Mouse (Mus musculus) hindbrain, embryonic 11.5 days (tissue): ENCODE data around the gene Fbxo2. TPM values are rescaled to one million over a fixed set of nuclear protein-coding genes. Genes with fewer than 3 reads are reported as not detected.

Experiments used
- ATAC-seq: fragments of 200-750 bp; cut with Nextera tagmentation; 2 replicates; pipeline ENCODE4 v1.8.0; 2017; ENCODE audit warnings: mild to moderate bottlenecking, moderate TSS enrichment, moderate library complexity; ENCODE audit not compliant: low FRiP score
- DNase-seq: peaks from one replicate; pipeline ENCODE4 v3.0.0-alpha.2; 2015; ENCODE audit warnings: low spot score
- H3K27ac ChIP-seq: fragments of 300-500 bp; sonication (generic); 2 replicates; pipeline ENCODE4 v1.5.1; 2014; ENCODE audit warnings: mild to moderate bottlenecking, low read depth, low read length
- H3K27me3 ChIP-seq: fragments of 300-500 bp; sonication (generic); 2 replicates; pipeline ENCODE4 v1.6.1; 2014; ENCODE audit warnings: mild to moderate bottlenecking, low read length, moderate library complexity, mixed read lengths; ENCODE audit not compliant: control insufficient read depth, insufficient read depth
- H3K36me3 ChIP-seq: fragments of 300-500 bp; sonication (generic); 2 replicates; pipeline ENCODE4 v1.6.1; 2014; ENCODE audit warnings: mild to moderate bottlenecking, low read length, moderate library complexity, mixed read lengths; ENCODE audit not compliant: control insufficient read depth, insufficient read depth
- H3K4me1 ChIP-seq: fragments of 300-500 bp; sonication (generic); replicated peaks from 2 replicates; pipeline ENCODE4 v1.6.1; 2014; ENCODE audit warnings: low read length, mixed read lengths; ENCODE audit not compliant: control insufficient read depth, insufficient read depth
- H3K4me2 ChIP-seq: fragments of 300-500 bp; sonication (generic); replicated peaks from 2 replicates; pipeline ENCODE4 v1.6.1; 2014; ENCODE audit warnings: mild to moderate bottlenecking, low read depth, low read length
- H3K4me3 ChIP-seq: fragments of 300-500 bp; sonication (generic); 2 replicates; pipeline ENCODE4 v1.5.1; 2014; ENCODE audit warnings: low read depth, low read length
- H3K9ac ChIP-seq: fragments of 300-500 bp; sonication (generic); 2 replicates; pipeline ENCODE4 v1.6.1; 2014; ENCODE audit warnings: low read depth, low read length
- H3K9me3 ChIP-seq: fragments of 300-500 bp; sonication (generic); 2 replicates; pipeline ENCODE4 v1.6.1; 2016; ENCODE audit warnings: low read length; ENCODE audit not compliant: control insufficient read depth
- WGBS: fragments of 180-500 bp; shearing (Covaris S2); extraction: QIAGEN DNeasy Blood & Tissue Kit; methylation state at CpG from one replicate; pipeline ENCODE4 v1.1.7; 2014; 5-methylcytosine and 5-hydroxymethylcytosine counted together
- polyA plus RNA-seq: library from polyadenylated mRNA; unstranded; fragments of >200 nt; fragmentation: Nextera tagmentation; extraction: Ambion mirVana; gene quantifications from 2 replicates; pipeline ENCODE4 v1.2.1, GENCODE M21; 2014

Gene Fbxo2
- polyA plus RNA-seq, 1 experiment from 2014 or later, result 3.0 TPM

GRCm38 (mm10) chr4:148150953-148151266 is 9.5 kb upstream of the Fbxo2 start:
- no peak overlapping the region for H3K27ac ChIP-seq
- no peaks in the 10 kb centered on the region for H3K27me3 ChIP-seq
- no peaks in the 10 kb centered on the region for H3K36me3 ChIP-seq
- H3K4me2 ChIP-seq, result peak overlapping the region; percentile 97
- WGBS, result 60% methylated on average over 3 of the region's 3 CpGs
- H3K4me1 ChIP-seq, result no peaks in the 10 kb centered on the region; the same call in 1 of the 2 replicates
- no peak for ATAC-seq
- no peaks in the 10 kb centered on the region for H3K9me3 ChIP-seq
- peak overlapping the region; percentile 56; the same call in 1 of the 2 replicates for H3K4me3 ChIP-seq
- peak overlapping the region; percentile 77 for H3K9ac ChIP-seq
- DNase-seq, result no peak

GRCm38 (mm10) chr4:148151267-148152168 is 8.9 kb upstream of the Fbxo2 start, which contains the start of gene Fbxo6:
Gene Fbxo6, minus strand, starts transcription at chr4:148152140.
- ATAC-seq (peak; percentile 93), DNase-seq (peak; percentile 90)
- H3K4me1 ChIP-seq, result no peaks in the 10 kb centered on the region; the same call in 1 of the 2 replicates
- peak within 1 kb of the TSS; percentile 97 for H3K4me2 ChIP-seq
- H3K36me3 ChIP-seq, result no peaks in the 10 kb centered on the region
- peak within 1 kb of the TSS; percentile 90 for H3K27ac ChIP-seq
- H3K9ac ChIP-seq, result peak within 1 kb of the TSS; percentile 77
- H3K4me3 ChIP-seq, result peak within 1 kb of the TSS; percentile 56
- 1% methylated on average over 58 of the region's 67 CpGs for WGBS
- no peaks in the 10 kb centered on the region for H3K9me3 ChIP-seq
- no peaks in the 10 kb centered on the region for H3K27me3 ChIP-seq

GRCm38 (mm10) chr4:148152547-148152946 is 7.9 kb upstream of the Fbxo2 start:
- Histone ChIP-seq H3K36me3 (peaks cover 5% of the 10 kb centered on the region; the same call in 1 of the 2 replicates), H3K4me3 (no peak overlapping the region), H3K4me1 (no peaks in the 10 kb centered on the region; the same call in 1 of the 2 replicates), H3K27me3 (no peaks in the 10 kb centered on the region), H3K4me2 (no peak overlapping the region), H3K9me3 (no peaks in the 10 kb centered on the region), H3K9ac (0 out of 2 replicates have a peak overlapping the region, but pooled peaks have one; percentile 7), H3K27ac (0 out of 2 replicates have a peak overlapping the region, but pooled peaks have one; percentile 6)
- WGBS, result 79% methylated on average over 5 of the region's 5 CpGs
- no peak for DNase-seq
- ATAC-seq, result no peak

DNA sequence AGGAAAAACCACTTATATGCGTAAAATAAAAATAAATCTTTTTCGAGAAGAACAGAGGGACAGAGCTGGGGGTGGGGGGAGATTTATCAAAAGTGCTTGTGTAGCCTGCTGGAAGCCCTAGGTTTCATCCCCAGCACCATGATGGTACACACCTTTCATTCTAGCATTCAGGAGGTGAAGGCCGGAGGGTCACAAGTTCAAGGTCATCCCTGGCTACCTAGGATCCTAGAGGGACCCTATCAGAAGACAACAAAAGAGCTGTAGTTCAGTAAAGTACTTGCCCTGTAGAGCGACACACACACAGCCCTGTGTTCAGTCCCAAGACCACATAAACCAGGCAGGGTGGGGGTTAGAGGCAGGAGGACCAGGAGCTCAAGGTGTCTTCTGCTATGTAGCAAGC is 6.4 kb upstream of the Fbxo2 start:
- H3K36me3 ChIP-seq, result peaks cover 5% of the 10 kb centered on the region; the same call in 1 of the 2 replicates

DNA sequence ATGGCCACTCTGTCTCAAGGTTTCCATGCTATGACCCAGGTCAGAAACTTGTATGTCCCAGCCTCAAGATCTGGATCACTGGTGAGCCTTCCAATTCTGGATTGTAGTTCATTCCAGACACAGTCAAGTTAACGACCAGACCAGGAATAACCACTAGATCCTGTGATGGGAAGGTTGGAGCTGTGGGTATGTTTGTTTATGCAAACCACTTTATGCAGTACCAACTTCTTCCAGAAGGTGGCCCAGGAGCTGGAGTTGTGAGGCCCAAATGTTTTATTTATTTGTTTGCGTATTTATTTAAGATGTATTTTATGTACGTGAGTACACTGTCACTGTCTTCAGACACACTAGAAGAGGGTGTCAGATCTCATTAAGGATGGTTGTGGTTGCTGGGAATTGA is 5.4 kb upstream of the Fbxo2 start:
- H3K9me3 ChIP-seq, result no peaks in the 10 kb centered on the region
- 67% methylated on average over 3 of the region's 3 CpGs for WGBS
- no peak overlapping the region for H3K4me3 ChIP-seq
- DNase-seq (peak; percentile 76), ATAC-seq (no peak)
- peaks cover 6% of the 10 kb centered on the region for H3K4me1 ChIP-seq
- H3K27ac ChIP-seq, result no peak overlapping the region
- no peak overlapping the region for H3K4me2 ChIP-seq
- H3K36me3 ChIP-seq, result peaks cover 5% of the 10 kb centered on the region; the same call in 1 of the 2 replicates
- H3K9ac ChIP-seq, result no peak overlapping the region
- no peaks in the 10 kb centered on the region for H3K27me3 ChIP-seq

More for the DNA sequence above, 6.4 kb upstream of the Fbxo2 start:
- H3K4me3 ChIP-seq, result no peak overlapping the region
- WGBS, result over 99% methylated on average over 4 of the region's 4 CpGs
- no peak overlapping the region for H3K9ac ChIP-seq
- no peaks in the 10 kb centered on the region for H3K27me3 ChIP-seq
- no peaks in the 10 kb centered on the region for H3K9me3 ChIP-seq
- H3K27ac ChIP-seq, result no peak overlapping the region
- DNase-seq, result no peak
- no peak overlapping the region for H3K4me2 ChIP-seq
- H3K4me1 ChIP-seq, result peaks cover 6% of the 10 kb centered on the region
- no peak for ATAC-seq

GRCm38 (mm10) chr4:148158436-148159348 is 1.7 kb upstream of the Fbxo2 start:
- Histone ChIP-seq H3K4me1 (peaks cover 8% of the 10 kb centered on the region), H3K4me3 (peak overlapping the region; percentile 73), H3K27ac (peak overlapping the region; percentile 91), H3K36me3 (peaks cover 5% of the 10 kb centered on the region; the same call in 1 of the 2 replicates), H3K4me2 (peak overlapping the region; percentile 93), H3K9me3 (no peaks in the 10 kb centered on the region), H3K9ac (peak overlapping the region; percentile 85), H3K27me3 (peaks cover 27% of the 10 kb centered on the region)
- 24% methylated on average over 27 of the region's 27 CpGs for WGBS
- peak; percentile 25; the same call in 1 of the 2 replicates for ATAC-seq
- DNase-seq, result peak; percentile 73

- Histone ChIP-seq H3K9ac (peak overlapping the region; percentile 85), H3K27me3 (peaks cover 38% of the 10 kb centered on the region)
- peak; percentile 97 for DNase-seq
Measured at GRCm38 (mm10) chr4:148159544-148160435, 631 bp upstream of the Fbxo2 start.

More at GRCm38 (mm10) chr4:148159544-148160435, 631 bp upstream of the Fbxo2 start:
- Histone ChIP-seq H3K9me3 (no peaks in the 10 kb centered on the region), H3K4me3 (peak overlapping the region; percentile 73), H3K36me3 (peaks cover 5% of the 10 kb centered on the region; the same call in 1 of the 2 replicates), H3K27ac (peak overlapping the region; percentile 91), H3K4me2 (peak overlapping the region; percentile 93), H3K4me1 (peaks cover 14% of the 10 kb centered on the region)
- under 1% methylated on average over 44 of the region's 55 CpGs for WGBS
- ATAC-seq, result peak; percentile 92
